Mouse (Mus musculus): ENCODE results near the gene Sgpp2. TPM values are rescaled to one million over a fixed set of nuclear protein-coding genes. Genes with fewer than 3 reads are reported as not detected.

Sgpp2 gene
- polyA plus RNA-seq, 1 experiment, result not detected

DNA sequence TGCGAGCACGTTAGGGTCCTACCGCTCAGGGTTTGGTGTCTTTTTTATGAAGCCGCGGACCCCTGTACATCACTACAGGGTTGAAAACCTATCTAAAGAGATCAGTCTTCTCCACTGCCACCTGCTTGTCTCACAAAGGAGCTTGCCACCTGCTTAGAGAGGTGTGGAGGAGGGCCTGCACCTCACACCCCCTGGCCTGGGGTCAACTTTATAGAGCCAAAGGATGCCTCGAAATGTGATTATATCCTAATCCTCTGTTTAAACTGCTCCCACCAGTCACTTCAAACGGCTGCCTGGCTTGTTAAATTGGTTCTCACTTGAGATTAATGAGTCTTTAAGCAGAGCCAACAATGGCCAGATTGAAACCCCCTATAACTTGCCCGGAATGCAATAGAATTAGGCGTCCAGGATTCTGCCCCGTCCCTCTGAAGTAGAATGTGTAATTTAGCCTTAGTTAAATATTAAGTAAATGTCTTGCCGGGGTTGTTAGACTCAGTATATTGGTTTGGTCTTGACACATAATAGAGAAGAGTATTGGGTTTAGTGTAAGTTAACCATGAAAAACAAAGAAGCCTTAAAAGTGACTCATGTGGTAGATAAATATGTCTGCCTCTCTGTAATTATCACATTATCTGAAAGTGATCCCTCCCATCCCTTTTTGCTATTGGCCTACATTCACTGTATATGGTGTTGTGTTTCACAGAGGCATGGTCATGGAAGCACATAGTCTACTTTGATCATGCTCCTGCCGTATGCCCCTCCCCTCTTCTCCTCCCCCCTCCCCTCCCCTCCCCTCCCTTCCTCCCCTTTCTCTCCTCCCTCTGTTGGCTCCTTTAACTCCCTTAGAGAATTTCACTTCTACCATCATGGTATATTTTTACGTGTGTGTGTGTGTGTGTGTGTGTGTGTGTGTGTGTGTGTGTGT lies 54.1 kb downstream of the Sgpp2 start:
- H3K4me1 ChIP-seq (ENCODE audit: control insufficient read depth, insufficient read depth, insufficient read length, low read length), result no peaks in the 10 kb centered on the region
- H3K27ac ChIP-seq (replicated peaks; ENCODE audit: low read depth, low read length), result no peak overlapping the region
- H3K4me3 ChIP-seq (ENCODE audit: insufficient read depth, low read depth, low read length), result no peak overlapping the region

DNA sequence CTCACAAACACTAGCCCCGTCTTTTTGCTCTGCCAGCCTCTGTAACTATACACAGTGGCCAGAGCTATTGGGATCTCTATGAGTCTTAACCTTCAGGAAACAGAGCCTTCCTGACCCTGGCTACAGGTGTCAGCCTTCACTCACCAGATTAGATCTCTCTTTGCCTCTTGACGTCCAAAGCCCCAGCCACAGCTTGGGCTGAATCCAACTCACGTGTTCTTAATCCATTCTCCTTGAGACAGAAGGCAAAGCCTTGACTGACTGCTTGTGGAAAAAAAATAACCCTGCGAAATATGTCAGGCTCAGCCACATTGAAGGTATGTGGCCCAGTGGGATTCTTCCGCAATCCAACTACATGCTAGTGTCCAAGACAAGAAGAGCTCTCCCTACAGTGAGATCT lies 57.7 kb downstream of the Sgpp2 start:
- H3K4me1 ChIP-seq (ENCODE audit: control insufficient read depth, insufficient read depth, insufficient read length, low read length), result no peaks in the 10 kb centered on the region
- H3K4me3 ChIP-seq (ENCODE audit: insufficient read depth, low read depth, low read length), result no peak overlapping the region
- H3K27ac ChIP-seq (replicated peaks; ENCODE audit: low read depth, low read length), result no peak overlapping the region

DNA sequence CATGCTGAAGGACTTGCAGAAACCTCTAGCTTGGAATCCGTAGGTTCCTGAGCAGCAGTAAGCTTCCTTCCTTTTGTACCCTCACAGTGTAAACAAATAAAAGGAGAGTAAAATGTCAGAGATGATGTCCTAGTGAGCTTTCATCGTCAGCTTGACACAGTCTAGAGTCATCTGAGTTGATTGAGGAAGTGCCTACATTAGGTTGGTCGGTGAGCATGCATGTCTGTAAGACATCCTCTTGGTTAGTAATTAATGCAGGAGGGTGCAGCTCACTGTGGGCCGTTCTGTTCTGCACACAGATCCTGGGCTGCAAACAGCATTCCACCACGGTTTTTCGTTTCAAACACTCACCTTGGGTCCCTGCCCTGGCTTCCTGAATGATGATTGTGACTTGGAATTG lies 60.0 kb downstream of the Sgpp2 start:
- Histone ChIP-seq H3K27ac (replicated peaks; ENCODE audit: low read depth, low read length) (no peak overlapping the region), H3K4me3 (ENCODE audit: insufficient read depth, low read depth, low read length) (no peak overlapping the region), H3K4me1 (ENCODE audit: control insufficient read depth, insufficient read depth, insufficient read length, low read length) (no peaks in the 10 kb centered on the region)

DNA sequence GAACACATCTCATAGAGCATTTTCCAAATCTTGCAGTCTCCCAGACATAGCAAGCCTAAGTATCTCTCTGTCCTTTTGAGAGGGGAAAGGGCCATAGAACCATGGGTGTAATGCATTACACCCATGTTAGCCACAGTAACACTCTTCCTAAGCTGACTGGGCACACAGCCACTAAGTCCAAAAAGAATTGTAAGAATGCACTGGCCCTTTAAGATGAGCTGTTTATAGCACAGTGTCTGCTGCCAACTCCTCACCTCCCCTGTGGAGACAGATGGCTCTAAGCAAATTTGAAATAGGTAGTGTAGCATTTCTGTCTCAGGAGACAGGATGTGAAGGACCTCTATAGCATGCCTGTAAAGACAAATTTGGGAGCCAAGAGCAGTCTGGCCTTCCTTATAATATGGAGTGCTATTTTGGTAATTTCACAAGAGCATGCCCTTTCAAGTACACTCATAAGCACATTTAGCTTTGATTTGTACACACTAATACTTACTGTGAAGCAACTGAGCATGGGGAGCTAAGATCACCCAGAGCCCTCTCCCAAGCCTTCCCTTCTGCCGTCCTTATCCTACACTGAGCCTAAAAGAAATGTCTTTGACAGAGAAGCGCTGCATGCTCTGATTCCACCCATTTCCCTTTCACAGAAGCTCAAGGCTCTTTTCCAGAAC lies 61.6 kb downstream of the Sgpp2 start:
- Histone ChIP-seq H3K4me1 (ENCODE audit: control insufficient read depth, insufficient read depth, insufficient read length, low read length) (no peaks in the 10 kb centered on the region), H3K27ac (replicated peaks; ENCODE audit: low read depth, low read length) (no peak overlapping the region)

DNA sequence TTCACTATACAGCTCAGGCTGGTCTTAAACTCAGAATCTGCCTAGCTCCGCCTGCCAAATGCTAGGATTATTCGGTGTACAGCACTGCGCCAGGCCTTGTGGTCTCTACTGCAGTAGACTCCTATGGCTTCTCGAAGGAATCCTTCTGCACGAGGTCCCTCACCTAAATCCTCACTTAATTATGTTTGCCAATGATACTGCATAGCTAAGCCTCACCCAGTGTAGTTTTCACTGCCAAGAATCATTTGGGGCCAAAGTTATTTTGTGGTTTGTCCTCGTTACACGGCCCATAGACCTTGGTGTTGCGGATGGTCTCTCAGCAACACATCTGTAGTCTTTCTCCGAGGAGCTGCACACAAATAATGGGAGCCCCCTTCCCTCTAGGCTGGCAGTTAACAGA lies 62.2 kb downstream of the Sgpp2 start:
- H3K4me1 ChIP-seq (ENCODE audit: control insufficient read depth, insufficient read depth, insufficient read length, low read length), result no peaks in the 10 kb centered on the region
- H3K4me3 ChIP-seq (ENCODE audit: insufficient read depth, low read depth, low read length), result no peak overlapping the region
- no peak overlapping the region for H3K27ac ChIP-seq (replicated peaks; ENCODE audit: low read depth, low read length)

More for the DNA sequence above, 61.6 kb downstream of the Sgpp2 start:
- H3K4me3 ChIP-seq (ENCODE audit: insufficient read depth, low read depth, low read length), result no peak overlapping the region

DNA sequence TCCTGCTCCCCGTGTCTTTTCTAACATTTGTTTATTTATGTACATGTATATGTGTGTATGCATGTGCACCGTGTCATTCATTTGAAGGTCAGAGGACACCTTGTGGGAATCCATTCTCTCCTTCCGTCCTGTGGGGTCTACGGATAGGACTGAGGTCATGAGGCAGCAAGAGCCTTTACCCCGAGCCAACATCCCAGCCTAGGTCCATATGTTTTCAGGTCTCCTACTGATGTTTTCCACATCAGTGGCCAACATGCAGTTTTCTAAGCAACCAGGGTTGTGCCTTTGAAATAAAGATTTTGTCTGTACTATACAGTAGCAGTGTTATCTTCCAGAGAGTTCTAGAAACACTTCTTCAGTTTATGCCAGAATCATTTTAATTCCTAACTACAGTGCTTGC lies 63.7 kb downstream of the Sgpp2 start:
- Histone ChIP-seq H3K27ac (replicated peaks; ENCODE audit: low read depth, low read length) (no peak overlapping the region), H3K4me3 (ENCODE audit: insufficient read depth, low read depth, low read length) (no peak overlapping the region), H3K4me1 (ENCODE audit: control insufficient read depth, insufficient read depth, insufficient read length, low read length) (no peaks in the 10 kb centered on the region)

DNA sequence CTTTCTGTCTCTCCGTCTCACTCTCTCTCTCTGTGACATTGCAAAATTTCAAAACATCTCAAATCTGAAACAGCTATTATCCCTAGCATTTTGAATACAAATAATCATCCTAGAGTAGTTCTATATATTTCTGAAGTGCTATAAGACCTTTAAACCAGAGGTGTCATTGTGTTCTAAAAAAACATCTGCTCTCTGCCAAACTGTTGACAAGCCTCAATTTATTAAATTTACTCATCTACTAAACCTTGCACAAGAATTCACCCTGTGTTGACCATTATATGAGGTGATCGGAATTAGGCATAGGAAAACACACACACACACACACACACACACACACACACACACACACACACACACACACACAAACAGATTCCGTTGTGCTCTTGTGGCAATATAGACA lies 64.9 kb downstream of the Sgpp2 start:
- no peak overlapping the region for H3K4me3 ChIP-seq (ENCODE audit: insufficient read depth, low read depth, low read length)
- H3K4me1 ChIP-seq (ENCODE audit: control insufficient read depth, insufficient read depth, insufficient read length, low read length), result no peaks in the 10 kb centered on the region
- no peak overlapping the region for H3K27ac ChIP-seq (replicated peaks; ENCODE audit: low read depth, low read length)

DNA sequence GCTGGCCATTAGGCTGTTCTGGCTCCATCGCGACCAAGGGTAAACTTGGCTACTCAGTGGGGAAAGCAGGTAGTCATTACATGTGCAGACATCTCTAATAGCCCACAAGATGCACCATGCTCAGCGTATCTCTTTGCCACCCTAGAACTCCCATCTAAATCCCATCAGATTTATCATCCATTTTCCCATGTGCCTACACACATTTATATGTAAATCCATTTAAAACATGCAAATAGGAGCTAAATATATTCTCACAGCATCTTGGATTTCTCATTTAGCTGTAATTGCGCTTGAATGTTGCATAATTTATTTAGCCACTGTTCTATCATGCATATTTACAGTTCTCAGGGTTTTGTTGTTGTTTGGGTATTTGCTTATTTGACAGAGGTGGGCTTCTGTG lies 70.8 kb downstream of the Sgpp2 start:
- Histone ChIP-seq H3K4me3 (ENCODE audit: insufficient read depth, low read depth, low read length) (no peak overlapping the region), H3K27ac (replicated peaks; ENCODE audit: low read depth, low read length) (no peak overlapping the region), H3K4me1 (ENCODE audit: control insufficient read depth, insufficient read depth, insufficient read length, low read length) (no peaks in the 10 kb centered on the region)

DNA sequence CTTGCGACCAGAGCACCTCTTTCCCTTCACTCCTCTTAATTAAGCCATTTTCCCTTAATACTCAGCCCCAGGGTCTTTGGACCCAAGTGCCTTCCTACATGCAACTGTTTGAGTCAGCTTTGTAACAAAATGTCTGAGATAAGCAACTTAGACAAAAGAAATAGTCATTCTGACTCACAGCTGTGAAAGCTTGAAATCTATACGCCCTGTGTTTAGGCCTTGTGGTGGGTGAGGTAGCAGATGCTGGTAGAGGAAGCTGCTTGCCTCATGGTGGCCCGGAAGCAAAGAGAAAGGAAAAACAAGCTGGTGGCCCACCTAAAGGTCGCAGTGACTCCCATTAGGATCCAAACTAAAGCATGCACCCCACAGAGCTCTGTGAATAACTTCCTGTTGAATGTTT lies 77.7 kb downstream of the Sgpp2 start:
- Histone ChIP-seq H3K27ac (replicated peaks; ENCODE audit: low read depth, low read length) (no peak overlapping the region), H3K4me1 (ENCODE audit: control insufficient read depth, insufficient read depth, insufficient read length, low read length) (no peaks in the 10 kb centered on the region), H3K4me3 (ENCODE audit: insufficient read depth, low read depth, low read length) (no peak overlapping the region)

DNA sequence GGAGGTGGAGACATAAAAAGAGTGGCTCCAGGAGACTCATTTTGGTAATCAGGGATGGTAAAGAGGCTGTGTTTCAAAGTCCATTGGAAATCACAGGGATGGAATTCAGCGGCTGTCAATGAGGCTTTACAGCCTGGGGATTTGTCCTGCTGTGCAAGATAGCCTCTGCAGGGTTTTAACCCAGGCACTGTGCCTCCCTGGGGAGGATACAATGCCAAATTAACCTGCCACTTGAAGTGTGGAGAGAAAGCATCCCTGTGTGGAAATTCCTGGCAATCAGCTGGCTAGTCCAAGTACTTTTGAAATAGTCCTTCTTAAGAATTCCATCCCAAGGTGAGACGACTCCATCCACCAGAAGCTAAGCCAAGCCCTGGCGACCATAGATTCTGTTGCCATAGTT lies 78.7 kb downstream of the Sgpp2 start:
- no peak overlapping the region for H3K4me3 ChIP-seq (ENCODE audit: insufficient read depth, low read depth, low read length)
- H3K4me1 ChIP-seq (ENCODE audit: control insufficient read depth, insufficient read depth, insufficient read length, low read length), result no peaks in the 10 kb centered on the region
- no peak overlapping the region for H3K27ac ChIP-seq (replicated peaks; ENCODE audit: low read depth, low read length)

DNA sequence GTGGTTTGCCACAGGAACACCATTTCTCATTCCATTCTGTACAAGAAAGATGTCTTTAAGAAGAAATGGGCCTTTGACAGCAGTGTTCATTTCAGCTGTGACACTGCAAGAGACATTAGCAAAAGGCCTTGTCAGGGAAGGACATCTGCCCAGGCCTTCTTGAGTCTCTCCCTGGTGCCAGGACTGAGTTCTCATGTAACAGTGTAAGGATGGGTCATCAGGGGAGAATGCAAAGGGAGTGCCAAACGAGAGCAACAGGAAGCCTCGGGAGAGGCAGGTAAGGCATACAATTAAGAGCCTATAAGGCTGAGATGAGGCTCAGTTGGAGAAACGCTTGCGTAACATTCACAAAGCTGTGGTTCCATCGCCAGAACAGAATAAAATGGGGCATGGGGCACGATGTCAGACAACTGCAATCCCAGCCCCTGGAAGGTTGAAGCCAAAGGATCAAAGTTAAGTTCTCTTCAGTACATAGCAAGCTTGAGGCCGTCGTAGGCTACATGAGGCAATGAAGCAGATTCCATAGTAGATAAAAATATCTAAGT lies 85.1 kb downstream of the Sgpp2 start:
- no peak overlapping the region for H3K4me3 ChIP-seq (ENCODE audit: insufficient read depth, low read depth, low read length)
- no peak overlapping the region for H3K27ac ChIP-seq (replicated peaks; ENCODE audit: low read depth, low read length)
- no peaks in the 10 kb centered on the region for H3K4me1 ChIP-seq (ENCODE audit: control insufficient read depth, insufficient read depth, insufficient read length, low read length)

DNA sequence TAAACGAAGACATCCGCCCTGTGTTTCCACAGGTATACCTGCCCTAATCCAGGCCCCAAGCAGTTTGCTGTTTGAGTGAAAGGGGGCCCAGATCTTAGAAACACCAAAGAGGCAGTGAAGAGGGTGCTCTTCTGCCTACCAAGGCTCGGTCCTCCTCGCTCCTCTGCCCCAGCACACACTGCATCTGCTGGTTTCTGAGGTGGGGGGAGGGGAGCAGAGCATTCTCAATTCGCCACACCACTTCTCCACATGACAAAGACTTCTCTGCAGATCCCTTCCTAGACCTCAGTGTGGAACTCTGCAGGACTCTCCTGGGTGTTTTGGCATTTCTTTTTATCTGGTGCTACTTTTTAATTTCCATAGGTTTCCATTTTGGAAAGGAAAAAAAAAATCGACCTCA lies 85.6 kb downstream of the Sgpp2 start:
- Histone ChIP-seq H3K27ac (replicated peaks; ENCODE audit: low read depth, low read length) (no peak overlapping the region), H3K4me3 (ENCODE audit: insufficient read depth, low read depth, low read length) (no peak overlapping the region), H3K4me1 (ENCODE audit: control insufficient read depth, insufficient read depth, insufficient read length, low read length) (no peaks in the 10 kb centered on the region)

DNA sequence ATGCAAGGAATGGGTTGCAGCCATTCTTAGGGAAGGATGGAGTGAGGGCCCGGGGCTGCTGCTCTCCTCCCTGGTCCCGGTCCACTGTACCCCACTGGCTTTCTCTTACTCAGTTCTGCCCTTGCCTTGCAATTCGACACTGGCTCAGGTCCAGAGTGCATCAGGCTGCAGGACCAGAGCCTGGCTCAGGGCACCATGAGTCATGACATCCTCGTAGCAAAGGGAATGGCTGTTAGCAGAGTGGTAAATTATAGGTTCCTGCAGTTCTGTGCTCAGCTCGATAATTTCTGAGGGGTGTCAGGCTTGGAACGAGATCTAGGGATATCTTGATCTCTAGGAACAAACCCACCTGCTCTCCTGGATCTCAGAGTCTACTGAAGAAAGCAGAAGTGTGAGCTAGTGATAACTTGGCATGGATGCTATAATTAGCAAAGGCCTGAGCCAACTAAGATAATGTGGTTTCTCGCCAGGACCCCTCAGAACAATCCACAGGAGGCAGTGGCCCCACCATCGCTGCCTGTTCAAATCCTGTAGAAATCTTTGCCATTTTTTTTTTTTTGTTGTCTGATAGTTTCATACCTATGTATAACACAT lies 86.3 kb downstream of the Sgpp2 start:
- no peak overlapping the region for H3K27ac ChIP-seq (replicated peaks; ENCODE audit: low read depth, low read length)
- H3K4me1 ChIP-seq (ENCODE audit: control insufficient read depth, insufficient read depth, insufficient read length, low read length), result no peaks in the 10 kb centered on the region
- H3K4me3 ChIP-seq (ENCODE audit: insufficient read depth, low read depth, low read length), result no peak overlapping the region

DNA sequence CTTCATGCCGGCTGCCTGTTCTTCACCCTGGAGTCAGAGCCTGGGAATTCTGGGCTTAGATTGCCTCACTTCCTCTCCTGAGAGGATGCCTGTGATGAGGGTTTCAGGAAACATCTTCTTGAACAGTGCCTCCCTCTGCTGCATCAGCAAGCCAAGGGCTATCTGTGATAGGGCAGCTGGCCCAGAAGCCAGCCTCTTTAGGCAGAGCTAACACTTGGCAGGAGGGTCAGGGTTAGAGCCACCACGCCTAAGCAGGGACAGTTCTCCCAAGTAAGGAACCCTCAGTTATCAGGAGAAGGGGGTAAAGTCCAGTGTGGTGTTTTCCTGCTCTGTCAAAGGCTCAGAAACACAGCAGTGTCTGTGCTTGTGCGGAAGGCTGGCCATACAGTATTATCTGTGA lies 89.6 kb downstream of the Sgpp2 start:
- H3K27ac ChIP-seq (replicated peaks; ENCODE audit: low read depth, low read length), result no peak overlapping the region
- H3K4me3 ChIP-seq (ENCODE audit: insufficient read depth, low read depth, low read length), result no peak overlapping the region
- no peaks in the 10 kb centered on the region for H3K4me1 ChIP-seq (ENCODE audit: control insufficient read depth, insufficient read depth, insufficient read length, low read length)

DNA sequence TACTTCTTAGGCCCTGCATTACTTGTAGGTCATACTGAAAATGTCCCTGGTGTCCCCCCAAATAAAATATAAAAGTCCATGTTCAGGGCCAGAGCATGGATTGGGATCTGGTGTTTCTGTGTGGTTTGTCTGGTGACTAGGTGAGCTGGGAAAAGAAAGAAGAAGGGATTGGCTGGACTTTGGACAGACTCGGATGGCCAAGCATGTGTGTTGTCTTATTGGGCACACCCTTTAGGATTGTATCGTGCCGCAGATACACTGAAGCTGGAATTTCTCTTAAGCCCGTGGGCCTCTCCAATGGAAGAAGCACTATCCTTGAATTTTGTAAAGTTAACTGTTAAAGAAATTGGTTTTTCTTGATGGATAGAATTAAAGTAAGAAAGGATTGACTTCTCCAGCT lies 91.3 kb downstream of the Sgpp2 start:
- H3K27ac ChIP-seq (replicated peaks; ENCODE audit: low read depth, low read length), result no peak overlapping the region
- H3K4me3 ChIP-seq (ENCODE audit: insufficient read depth, low read depth, low read length), result no peak overlapping the region

More for the DNA sequence above, 91.3 kb downstream of the Sgpp2 start:
- H3K4me1 ChIP-seq (ENCODE audit: control insufficient read depth, insufficient read depth, insufficient read length, low read length), result no peaks in the 10 kb centered on the region

All from brown adipose tissue, adult 24 weeks (tissue).